ENCODE assay signal across 22 mouse cellular contexts in the genomic region with DNA sequence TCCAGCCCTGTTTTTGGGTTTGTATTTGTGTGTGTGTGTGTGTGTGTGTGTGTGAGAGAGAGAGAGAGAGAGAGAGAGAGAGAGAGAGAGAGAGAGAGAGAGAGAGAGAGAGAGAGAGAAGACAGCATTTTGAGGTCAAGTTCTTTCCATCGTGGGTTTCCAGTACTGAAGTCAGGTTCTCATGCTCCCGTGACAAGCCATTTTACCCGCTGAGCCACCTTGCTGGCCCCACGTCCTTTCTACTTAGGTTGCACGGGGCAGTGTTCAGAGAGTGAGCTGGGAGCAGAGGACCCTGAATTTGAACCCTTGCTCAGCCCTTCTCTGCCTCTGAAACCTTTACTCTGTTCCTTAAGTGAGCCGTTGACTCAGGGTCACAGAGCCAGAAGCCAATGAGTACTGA. TPM values are rescaled to one million over a fixed set of nuclear protein-coding genes. Genes with fewer than 3 reads are reported as not detected.
DNase-seq lines count a peak whose midpoint lies in the region; TF ChIP-seq lines count a peak whose summit lies in the region.
"Had no signal": no experiment of that assay in that cellular context is flagged by ENCODE, and none has a peak within 500 bp of the region (broad histone marks: within the 10 kb centered on the region; RNA-seq: fewer than 3 reads in every experiment).

No protein-coding gene starts in this region.

- peaks cover 9% of the 10 kb centered on the region; the same call in 1 of the 2 replicates for H3K4me1 ChIP-seq in kidney, adult 2 months (ENCODE audit: control insufficient read depth, insufficient read depth, low read length)
- H3K4me1 ChIP-seq in spleen, adult 2 months (ENCODE audit: control insufficient read depth, insufficient read depth, insufficient read length) = peaks cover 2% of the 10 kb centered on the region

- DNase-seq in kidney, adult 2 months = peak; percentile 52
- no peak for DNase-seq in kidney, postnatal 4 days
- DNase-seq in spleen, adult 2 months (ENCODE audit: low read depth in 1 of 2, low spot score in 2 of 2) = no peak
- DNase-seq in spleen, postnatal 4 days (ENCODE audit: low spot score in 2 of 2) = no peak
- DNase-seq in CD4-positive helper T cell, adult 2 months (ENCODE audit: low read depth, low spot score) = peak; percentile 57
- peak; percentile 54 for DNase-seq in naive thymus-derived CD4-positive, alpha-beta T cell, adult 2 months (ENCODE audit: low read depth)
- no peak for DNase-seq in gastrocnemius, postnatal 10 days
- DNase-seq: adrenal gland, adult 2 months; adrenal gland, postnatal 25 days; cerebellum, adult 18-20 months; cerebellum, postnatal 36 days; forebrain, postnatal 0 days; gastrocnemius, postnatal 25 days; heart, postnatal 10 days; heart, postnatal 4 days had no signal

- no peak for TF ChIP-seq CTCF in kidney, adult 2 months (conservative IDR thresholded peaks at IDR 0.05; ENCODE audit: insufficient read depth, insufficient read length, low read depth, low read length)
- no peak for TF ChIP-seq CTCF in spleen, adult 2 months (IDR thresholded peaks at IDR 0.05; ENCODE audit: extremely low read depth, insufficient read depth, insufficient read length, insufficient replicate concordance)

- no peak for TF ChIP-seq POLR2A in kidney, adult 2 months (IDR thresholded peaks at IDR 0.05; ENCODE audit: low read depth, low read length)
- no peak for TF ChIP-seq POLR2A in spleen, adult 2 months (IDR thresholded peaks at IDR 0.05; ENCODE audit: low read depth, low read length)

- no peak overlapping the region for H3K27ac ChIP-seq in kidney, adult 2 months (ENCODE audit: insufficient read depth, low read depth, low read length)
- H3K27ac ChIP-seq in spleen, adult 2 months (ENCODE audit: insufficient read depth, low read length) = 0 out of 2 replicates have a peak overlapping the region, but pooled peaks have one; percentile 0
- H3K27ac ChIP-seq: embryonic facial prominence, embryonic 13.5 days; forebrain, embryonic 13.5 days; hindbrain, embryonic 12.5 days had no signal

- H3K4me3 ChIP-seq in kidney, adult 2 months (ENCODE audit: insufficient read depth, low read depth, low read length) = no peak overlapping the region
- H3K4me3 ChIP-seq in spleen, adult 2 months (ENCODE audit: extremely low read depth, insufficient read depth, insufficient read length) = no peak overlapping the region
- H3K4me3 ChIP-seq: embryonic facial prominence, embryonic 13.5 days; forebrain, embryonic 13.5 days; hindbrain, embryonic 12.5 days had no signal

- no peaks in the 10 kb centered on the region for H3K36me3 ChIP-seq in kidney, adult 2 months (ENCODE audit: control insufficient read depth, insufficient read depth, low read length)
- H3K36me3 ChIP-seq in spleen, adult 2 months (ENCODE audit: control insufficient read depth, insufficient read depth, low read length) = no peaks in the 10 kb centered on the region
- H3K36me3 ChIP-seq: embryonic facial prominence, embryonic 13.5 days had no signal

- no peaks in the 10 kb centered on the region for H3K27me3 ChIP-seq in kidney, adult 2 months (replicated peaks; ENCODE audit: control insufficient read depth, insufficient read depth, low read length)
- H3K27me3 ChIP-seq in spleen, adult 2 months (ENCODE audit: control insufficient read depth, insufficient read depth, low read length) = no peaks in the 10 kb centered on the region
- H3K27me3 ChIP-seq: CH12.LX; embryonic facial prominence, embryonic 13.5 days; forebrain, embryonic 13.5 days; hindbrain, embryonic 12.5 days; Patski had no signal

- WGBS in kidney, adult 2 months = 70% methylated on average over 6 of the region's 6 CpGs
- 51% methylated on average over 6 of the region's 6 CpGs for WGBS in spleen, adult 2 months

RNA-seq across cellular contexts. Expression of gene St8sia1, which starts 17.2 kb away (rescaled TPM):
- polyA plus RNA-seq in kidney, adult 2 months (2012; rRNA removed) = 13.2 and 14.3 TPM in 2 replicates
- polyA plus RNA-seq in spleen, adult 2 months (2012; rRNA removed) = 1.9 and 2.5 TPM in 2 replicates
- total RNA-seq in gastrocnemius, postnatal 10 days (2021) = under 1 TPM; 0.27 to 0.42 TPM
- total RNA-seq: granulocyte monocyte progenitor cell, adult 5-6 weeks had no signal
- polyA plus RNA-seq: C2C12 had no signal

Comparison
In these comparisons a context has a peak if more than half of its experiments do, and no peak if none do; other contexts are left out.
1. DNase-seq: peak in kidney, adult 2 months (single experiment), CD4-positive helper T cell, adult 2 months (single experiment) and naive thymus-derived CD4-positive, alpha-beta T cell, adult 2 months (single experiment); none in kidney, postnatal 4 days (0 of 2), spleen, adult 2 months (0 of 2), spleen, postnatal 4 days (0 of 2) and gastrocnemius, postnatal 10 days (single experiment).